Mouse (Mus musculus) heart, postnatal 0 days (tissue): Measurements from ENCODE around the gene Prkca. TPM values are rescaled to one million over a fixed set of nuclear protein-coding genes. Genes with fewer than 3 reads are reported as not detected.

Source experiments
- ATAC-seq: fragments of 200-750 bp; cut with Nextera tagmentation; 2 replicates; pipeline ENCODE4 v1.8.0; 2017; ENCODE audit warnings: low read depth, moderate number of reproducible peaks, moderate library complexity; ENCODE audit not compliant: insufficient read depth
- DNase-seq: peaks from one replicate; pipeline ENCODE4 v3.0.0-alpha.2; 2016; ENCODE audit warnings: low spot score
- H3K27ac ChIP-seq: fragments of 300-500 bp; sonication (generic); 2 replicates; pipeline ENCODE4 v1.5.1; 2014; ENCODE audit warnings: low read depth, mild to moderate bottlenecking
- H3K27me3 ChIP-seq: fragments of 300-500 bp; sonication (generic); 2 replicates; pipeline ENCODE4 v1.6.1; 2014; ENCODE audit warnings: low read length, mixed read lengths; ENCODE audit not compliant: control insufficient read depth, insufficient read depth
- H3K36me3 ChIP-seq: fragments of 300-500 bp; sonication (generic); replicated peaks from 2 replicates; pipeline ENCODE4 v1.6.1; 2014; ENCODE audit warnings: low read length, mixed read lengths; ENCODE audit not compliant: control insufficient read depth, insufficient read depth
- H3K4me1 ChIP-seq: fragments of 300-500 bp; sonication (generic); 2 replicates; pipeline ENCODE4 v1.6.1; 2014; ENCODE audit warnings: antibody characterized with exemption; ENCODE audit not compliant: control insufficient read depth, insufficient read depth
- H3K4me2 ChIP-seq: fragments of 300-500 bp; sonication (generic); 2 replicates; pipeline ENCODE4 v1.6.1; 2014; ENCODE audit warnings: low read depth, mild to moderate bottlenecking, low read length, moderate library complexity
- H3K4me3 ChIP-seq: fragments of 300-500 bp; sonication (generic); 2 replicates; pipeline ENCODE4 v1.5.1; 2014; ENCODE audit warnings: low read depth, low read length
- H3K9ac ChIP-seq: fragments of 300-500 bp; sonication (generic); replicated peaks from 2 replicates; pipeline ENCODE4 v1.6.1; 2014; ENCODE audit warnings: low read depth, low read length, mixed read lengths
- H3K9me3 ChIP-seq: fragments of 300-500 bp; sonication (generic); replicated peaks from 2 replicates; pipeline ENCODE4 v1.6.1; 2016; ENCODE audit warnings: low read length; ENCODE audit not compliant: control insufficient read depth
- CTCF ChIP-seq: IDR thresholded peaks from 2 replicates; pipeline ENCODE4 v1.5.1; 2016; ENCODE audit warnings: antibody characterized with exemption, control low read depth, low read depth
- EP300 ChIP-seq: IDR thresholded peaks from 2 replicates; pipeline ENCODE4 v1.6.1; 2016; ENCODE audit warnings: antibody characterized with exemption, low read depth
- WGBS: fragments of 180-500 bp; shearing (Covaris S2); extraction: QIAGEN DNeasy Blood & Tissue Kit; methylation state at CpG from one replicate; pipeline ENCODE4 v1.1.7; 2014; 5-methylcytosine and 5-hydroxymethylcytosine counted together
- polyA plus RNA-seq: library from polyadenylated mRNA; unstranded; fragments of >200 nt; fragmentation: Nextera tagmentation; extraction: Ambion mirVana; gene quantifications from 2 replicates; pipeline ENCODE4 v1.2.1, GENCODE M21; 2015
- total RNA-seq: library from RNA; depleted of rRNA; stranded (reverse); fragments of >200 nt; gene quantifications from 2 replicates; pipeline ENCODE4 v1.2.3, GENCODE M21; 2014; ENCODE audit warnings: low replicate concordance

Prkca gene
- total and polyA plus RNA-seq, 2 experiments from 2014 or later = 7.0 to 11.2 TPM

DNA sequence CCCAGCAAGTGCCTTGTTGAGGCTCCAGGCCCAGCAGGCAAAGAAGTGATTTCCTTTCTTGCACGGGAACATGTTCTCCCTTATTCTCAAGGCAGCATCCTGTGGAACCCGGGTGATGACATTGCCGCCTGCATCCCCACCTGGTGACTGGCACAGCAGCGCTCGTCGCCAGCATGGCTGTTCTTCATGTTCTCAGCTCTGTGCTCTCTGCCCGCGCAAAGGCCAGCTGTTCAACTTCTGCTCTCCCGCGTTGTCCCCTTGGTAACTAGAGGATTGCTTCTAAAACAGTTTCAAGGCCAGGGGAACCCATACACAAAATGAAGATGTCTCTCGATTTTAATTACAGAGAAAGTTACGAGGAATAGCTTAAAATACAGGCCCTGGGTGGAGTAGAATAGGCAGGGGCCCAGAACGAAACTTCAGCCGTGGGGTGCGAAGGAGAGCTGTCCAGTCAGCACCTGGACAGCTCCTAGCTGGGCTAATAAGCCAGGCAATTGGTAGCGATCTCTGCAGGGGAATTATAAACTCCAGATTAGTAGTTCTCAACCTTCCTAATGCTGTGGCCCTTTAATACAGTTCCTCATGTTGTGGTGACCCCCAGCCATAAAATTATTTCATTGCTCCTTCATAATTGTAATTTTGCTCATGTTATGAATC lies 423.7 kb downstream of the Prkca start:
- 41% methylated on average over 16 of the region's 16 CpGs for WGBS

DNA sequence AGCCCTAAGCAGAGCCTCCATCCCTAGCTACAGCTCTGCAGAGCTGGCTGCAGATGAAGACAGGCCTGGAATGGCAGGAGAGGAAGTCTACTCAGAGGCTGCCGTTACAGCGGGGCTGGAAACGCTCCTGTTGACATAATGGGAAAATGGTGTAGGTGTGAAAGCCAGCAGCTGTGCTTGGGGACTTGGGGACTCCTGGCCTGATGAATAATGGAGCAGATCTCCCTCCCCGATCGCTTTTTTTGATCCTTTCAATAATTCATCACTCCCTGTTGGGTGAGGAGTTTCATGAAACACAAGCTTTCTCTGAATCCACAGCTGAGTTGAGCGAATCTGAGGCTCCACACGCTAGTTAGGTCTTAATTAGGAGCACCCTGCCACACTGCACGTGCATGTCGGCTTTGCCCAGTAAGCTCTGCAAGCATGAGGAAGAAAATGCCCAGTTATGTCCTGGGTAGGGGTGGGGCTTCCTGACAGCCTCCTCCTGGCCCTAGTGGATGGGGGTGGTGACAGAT lies 425.9 kb downstream of the Prkca start:
- WGBS = 63% methylated on average over 9 of the region's 9 CpGs
- ATAC-seq = no peak

More for the DNA sequence above, 423.7 kb downstream of the Prkca start:
- no peaks in the 10 kb centered on the region for H3K9me3 ChIP-seq
- no peaks in the 10 kb centered on the region for H3K4me1 ChIP-seq
- H3K36me3 ChIP-seq = no peaks in the 10 kb centered on the region
- no peak for ATAC-seq
- H3K4me2 ChIP-seq = no peak overlapping the region
- peak; percentile 40 for DNase-seq
- H3K4me3 ChIP-seq = no peak overlapping the region
- no peak overlapping the region for H3K27ac ChIP-seq
- no peak overlapping the region for H3K9ac ChIP-seq
- peaks cover 7% of the 10 kb centered on the region; the same call in 1 of the 2 replicates for H3K27me3 ChIP-seq
- no peak for TF ChIP-seq EP300
- no peak for TF ChIP-seq CTCF

DNA sequence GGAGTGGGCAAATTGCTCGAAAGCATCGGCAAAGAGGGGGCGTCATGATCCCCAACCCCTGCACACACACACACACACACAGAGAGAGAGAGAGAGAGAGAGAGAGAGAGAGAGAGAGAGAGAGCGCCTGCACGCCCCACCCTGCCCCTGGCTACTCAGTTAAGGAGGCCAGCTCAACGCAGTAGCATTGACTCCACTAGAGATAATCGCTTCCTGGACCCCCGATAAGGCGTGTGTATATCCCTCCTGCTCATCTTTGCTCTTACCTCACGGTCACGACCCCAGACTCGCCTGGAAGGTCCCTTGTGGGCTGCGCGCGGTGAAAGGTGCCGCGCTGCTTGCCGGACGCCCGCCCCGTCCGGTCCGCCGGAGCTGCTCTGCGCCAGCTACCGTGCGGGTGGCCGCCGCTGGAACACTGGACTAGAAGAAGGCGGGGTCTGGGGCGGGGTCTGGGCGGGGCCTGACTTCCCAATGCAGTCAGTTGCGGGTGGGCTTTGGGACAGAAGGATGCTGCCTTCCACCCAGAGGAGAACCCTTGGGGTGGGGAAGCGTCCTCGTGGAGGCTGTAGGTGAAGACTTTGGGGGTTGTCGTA lies 429.0 kb downstream of the Prkca start, which contains the start of gene Cacng5:
Gene Cacng5, minus strand, starts transcription at position 422 of the 593 bp plus-strand sequence.
- WGBS = 6% methylated on average over 36 of the region's 36 CpGs
- Histone ChIP-seq H3K9ac (no peak within 1 kb of the TSS), H3K27ac (no peak within 1 kb of the TSS), H3K27me3 (peaks cover 30% of the 10 kb centered on the region), H3K9me3 (0 out of 2 replicates have a peak, but pooled peaks cover under 1% of the 10 kb centered on the region), H3K4me1 (no peaks in the 10 kb centered on the region), H3K36me3 (no peaks in the 10 kb centered on the region), H3K4me3 (no peak within 1 kb of the TSS), H3K4me2 (peak within 1 kb of the TSS; percentile 46)
- DNase-seq = no peak
- no peak for TF ChIP-seq CTCF
- no peak for TF ChIP-seq EP300
- ATAC-seq = no peak; the same call in 1 of the 2 replicates

More for the DNA sequence above, 425.9 kb downstream of the Prkca start:
- Histone ChIP-seq H3K9me3 (no peaks in the 10 kb centered on the region), H3K4me3 (no peak overlapping the region), H3K36me3 (no peaks in the 10 kb centered on the region), H3K9ac (no peak overlapping the region), H3K27me3 (peaks cover 28% of the 10 kb centered on the region), H3K4me1 (no peaks in the 10 kb centered on the region), H3K27ac (no peak overlapping the region), H3K4me2 (no peak overlapping the region)
- TF ChIP-seq EP300 = no peak
- no peak for TF ChIP-seq CTCF
- no peak for DNase-seq

DNA sequence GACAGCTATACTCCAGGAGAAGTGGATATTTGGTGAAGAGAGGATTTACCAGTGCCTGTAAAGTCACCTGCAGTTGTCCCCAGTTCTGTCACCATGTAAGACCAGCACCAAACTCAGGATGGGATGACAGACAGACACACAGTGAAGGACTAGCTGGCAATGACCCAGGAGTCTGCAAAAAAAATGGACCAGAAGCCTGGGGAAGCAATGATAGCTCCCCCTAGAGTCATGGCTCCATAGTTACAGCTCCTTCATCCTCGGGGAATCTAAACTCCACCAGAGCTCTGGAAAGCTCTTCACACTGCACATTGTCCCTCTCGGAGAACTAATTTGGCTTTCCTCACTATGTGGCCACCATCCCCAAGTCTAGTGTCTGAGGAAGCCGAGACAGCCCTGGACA lies 430.4 kb downstream of the Prkca start:
- 55% methylated on average over 3 of the region's 3 CpGs for WGBS
- H3K4me2 ChIP-seq = no peak overlapping the region
- ATAC-seq (no peak), DNase-seq (no peak)
- H3K27me3 ChIP-seq = peaks cover 30% of the 10 kb centered on the region
- no peaks in the 10 kb centered on the region for H3K4me1 ChIP-seq
- no peak overlapping the region for H3K9ac ChIP-seq
- H3K9me3 ChIP-seq = 0 out of 2 replicates have a peak, but pooled peaks cover 4% of the 10 kb centered on the region
- H3K27ac ChIP-seq = no peak overlapping the region
- TF ChIP-seq EP300 (no peak), CTCF (no peak)
- no peak overlapping the region for H3K4me3 ChIP-seq
- no peaks in the 10 kb centered on the region for H3K36me3 ChIP-seq

DNA sequence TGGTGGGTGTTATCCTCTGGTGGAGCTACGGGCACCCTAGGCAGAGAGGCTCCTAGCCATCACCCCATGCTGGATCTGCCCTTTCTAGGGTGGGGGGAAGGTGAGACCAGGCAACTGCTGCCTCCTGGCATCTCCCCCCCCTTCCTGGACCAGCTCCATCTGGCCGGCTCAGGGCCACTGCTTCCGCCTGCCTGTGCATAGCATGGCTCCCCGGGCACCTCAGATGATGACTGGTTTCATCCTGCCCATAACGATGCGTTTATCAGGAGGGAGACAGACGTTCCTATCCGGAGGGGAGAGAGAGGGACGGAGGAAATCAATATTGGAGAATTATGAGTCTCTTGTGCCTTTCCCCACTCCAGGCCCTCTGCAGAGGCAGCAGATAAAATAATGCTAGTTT lies 438.4 kb downstream of the Prkca start:
- 68% methylated on average over 9 of the region's 9 CpGs for WGBS
- Histone ChIP-seq H3K9ac (no peak overlapping the region), H3K36me3 (no peaks in the 10 kb centered on the region), H3K27ac (no peak overlapping the region), H3K9me3 (0 out of 2 replicates have a peak, but pooled peaks cover 4% of the 10 kb centered on the region), H3K4me3 (no peak overlapping the region), H3K4me1 (no peaks in the 10 kb centered on the region), H3K4me2 (no peak overlapping the region), H3K27me3 (no peaks in the 10 kb centered on the region)
- no peak for ATAC-seq
- no peak for DNase-seq
- TF ChIP-seq CTCF = no peak
- no peak for TF ChIP-seq EP300
